Mouse (Mus musculus) T-helper 1 cell (primary cell): ENCODE results near the gene Spem1.

Experiments
- in situ Hi-C: fragments of 300-600 bp; cut with MboI, MseI; formaldehyde crosslinking; loops from one replicate; pipeline ENCODE4 v1.15.1; 2025; ENCODE audit warnings: high pct_unique_total_duplicates

The Spem1 gene

DNA sequence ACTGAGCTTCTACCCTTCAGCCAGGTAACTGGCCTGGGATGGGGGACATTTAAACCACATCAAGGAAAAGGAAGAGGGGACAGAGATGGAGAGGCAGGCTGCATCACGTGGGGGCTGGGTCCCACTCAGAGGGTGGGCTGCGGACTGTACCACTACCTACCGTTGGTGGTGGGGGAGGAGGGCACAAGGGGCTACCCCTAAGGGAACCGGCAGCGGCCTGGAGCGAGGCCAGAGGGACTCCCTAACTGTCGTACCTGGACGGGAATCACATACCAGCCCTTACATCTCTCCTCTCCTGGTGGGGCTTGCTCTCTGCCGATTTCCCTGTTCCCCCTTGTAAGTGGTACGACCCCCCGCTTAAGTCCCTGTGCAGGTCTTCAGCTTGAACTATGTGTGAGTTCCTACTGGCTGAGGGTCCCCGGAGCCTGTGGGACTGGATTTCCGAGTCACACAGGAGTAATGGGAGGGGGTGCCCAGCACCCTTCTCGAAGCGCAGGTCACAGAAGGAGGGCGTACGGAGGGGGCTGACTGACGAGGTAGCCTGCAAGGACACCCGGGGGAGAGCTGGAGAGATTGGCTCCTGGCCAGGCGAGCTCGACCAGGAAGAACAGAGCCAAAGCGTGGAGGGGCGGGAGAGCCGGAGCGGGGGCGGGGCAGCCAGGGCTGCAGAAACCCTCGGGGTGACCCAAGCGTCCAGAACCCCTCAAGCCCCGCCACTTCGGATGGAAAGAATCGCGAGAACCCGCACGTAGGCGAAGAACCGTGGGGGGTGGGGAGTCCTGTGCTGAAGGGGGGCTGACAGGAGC, 21.4 kb downstream of the Spem1 start:
- in situ Hi-C loops, result no loop called here

- in situ Hi-C loops, result no loop called here
Measured at GRCm38 (mm10) chr11:69800138-69800391, 21.9 kb downstream of the Spem1 start.

DNA sequence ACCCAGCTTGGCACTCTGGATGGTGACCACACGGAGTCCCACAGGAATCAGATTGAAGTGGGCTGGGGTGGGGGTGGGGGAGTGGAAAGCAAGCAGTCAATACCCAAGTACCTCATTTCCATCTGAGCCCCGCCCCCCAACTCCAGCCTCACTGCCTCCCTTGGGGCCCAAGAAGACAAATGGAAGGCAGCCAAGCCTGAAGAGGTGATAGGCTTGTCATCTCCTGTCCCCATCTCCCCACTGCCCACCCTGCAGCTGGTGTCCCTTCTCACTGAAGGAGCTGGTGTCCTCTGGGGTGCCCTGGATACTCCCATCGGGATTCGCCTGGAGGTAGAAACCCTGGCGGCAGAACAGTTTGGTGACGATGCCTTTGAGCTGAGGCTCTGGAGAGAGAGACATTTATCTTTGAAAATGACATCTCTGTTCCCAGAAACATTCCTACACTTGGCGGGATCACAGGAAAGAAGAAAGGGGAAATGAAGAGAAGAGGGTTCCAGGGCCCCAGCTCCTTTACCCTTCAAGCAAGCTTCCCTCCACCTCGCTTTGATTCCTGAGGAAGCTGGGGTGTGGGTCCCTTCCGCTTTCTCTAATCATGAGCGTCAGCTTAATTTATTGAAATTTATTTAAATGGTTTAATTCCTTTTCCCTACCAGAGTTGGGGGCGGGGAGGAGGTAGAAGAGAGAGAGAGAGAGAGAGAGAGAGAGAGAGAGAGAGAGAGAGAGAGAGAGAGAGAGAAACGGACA, 22.4 kb downstream of the Spem1 start:
- in situ Hi-C loops, result no loop called here

- in situ Hi-C loops, result no loop called here
Measured at GRCm38 (mm10) chr11:69797924-69798323, 24.1 kb downstream of the Spem1 start.

GRCm38 (mm10) chr11:69795983-69796435, 26.0 kb downstream of the Spem1 start:
- in situ Hi-C loops, result no loop called here

DNA sequence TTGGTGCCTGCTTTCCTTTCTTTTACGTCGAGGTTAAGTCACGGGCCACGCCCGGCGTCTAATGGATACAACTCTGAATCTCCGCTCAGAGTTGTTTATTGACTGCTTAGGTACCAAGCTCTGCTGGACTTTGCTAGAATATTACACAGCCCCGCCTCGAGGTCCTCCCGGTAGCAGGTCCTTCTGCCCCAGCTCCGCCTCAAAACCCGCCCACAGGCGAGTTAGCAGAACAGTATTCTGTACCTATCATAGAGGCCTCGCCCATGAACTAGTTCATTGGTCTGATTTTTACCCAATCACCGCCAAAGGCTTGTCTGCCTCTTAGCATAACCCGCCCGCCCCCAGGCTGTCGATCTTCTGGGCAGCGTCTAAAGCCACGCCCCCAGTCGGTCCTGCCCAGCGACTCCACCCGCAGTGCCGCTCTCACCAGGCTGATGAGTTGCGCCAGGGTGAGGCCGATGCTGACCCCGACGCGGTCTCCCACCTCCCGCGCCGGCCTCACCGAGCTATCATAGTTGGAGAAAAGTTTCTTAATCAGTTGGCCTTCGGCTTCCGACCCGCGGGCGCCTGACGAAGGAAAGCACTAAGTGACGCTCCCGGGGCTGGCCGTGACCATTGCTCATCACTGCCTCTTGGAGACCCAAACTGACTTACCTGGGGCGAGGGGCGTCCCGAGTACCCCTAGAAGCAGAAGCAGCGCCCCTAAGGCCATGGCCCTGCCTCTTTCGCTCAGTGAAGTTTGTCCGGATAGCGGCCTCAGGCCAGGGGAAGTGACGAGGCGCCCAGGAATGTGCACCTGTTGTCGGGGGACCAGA, 26.6 kb downstream of the Spem1 start, which contains the start of gene Chrnb1:
Gene Chrnb1, minus strand, starts transcription at position 776 of the 815 bp plus-strand sequence.
- in situ Hi-C loops, result no loop called here

- in situ Hi-C loops, result no loop called here
Measured at GRCm38 (mm10) chr11:69793429-69793828, 28.6 kb downstream of the Spem1 start.

DNA sequence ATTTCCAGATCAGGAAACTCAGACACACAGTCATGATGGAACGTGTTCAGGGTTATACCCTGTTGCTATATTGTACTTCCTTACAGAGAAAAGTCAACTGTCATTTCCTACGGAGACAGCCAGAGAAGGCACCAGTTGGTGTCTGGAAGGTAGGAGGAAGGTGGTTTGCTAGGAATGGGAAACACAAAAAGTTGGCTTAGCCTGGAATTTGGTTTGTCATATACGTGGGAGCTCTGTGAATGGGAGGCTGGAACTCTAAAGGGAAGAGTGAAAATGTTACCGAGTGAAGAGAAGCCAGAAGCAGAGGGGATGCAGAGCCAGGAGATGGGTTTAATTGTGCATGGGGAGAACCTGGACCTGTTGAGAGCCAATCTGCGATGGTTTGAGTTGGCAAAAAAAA, 30.6 kb downstream of the Spem1 start:
- in situ Hi-C loops, result no loop called here

DNA sequence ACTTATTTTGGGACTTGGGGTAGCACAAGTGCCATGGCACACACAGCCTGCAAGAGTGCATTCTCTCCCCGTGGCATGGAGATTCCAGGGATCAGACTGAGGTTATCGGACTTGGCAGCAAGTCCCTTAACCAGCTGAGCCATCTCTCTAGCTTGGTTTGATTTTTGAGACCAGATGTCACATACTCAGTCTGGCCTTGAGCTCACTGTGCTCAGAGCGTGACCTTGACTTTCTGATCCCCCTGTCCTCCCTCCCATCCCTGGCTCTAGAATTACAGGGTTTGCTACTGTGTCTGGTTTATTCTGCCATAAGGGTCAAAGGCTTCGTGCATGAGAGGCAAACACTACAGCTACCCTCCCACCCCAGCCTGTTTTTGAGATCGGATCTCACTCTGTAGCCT, 32.5 kb downstream of the Spem1 start:
- in situ Hi-C loops, result no loop called here

- in situ Hi-C loops, result no loop called here
Measured at GRCm38 (mm10) chr11:69787306-69787705, 34.7 kb downstream of the Spem1 start.

GRCm38 (mm10) chr11:69784793-69785272, 37.1 kb downstream of the Spem1 start:
- in situ Hi-C loops, result no loop called here

DNA sequence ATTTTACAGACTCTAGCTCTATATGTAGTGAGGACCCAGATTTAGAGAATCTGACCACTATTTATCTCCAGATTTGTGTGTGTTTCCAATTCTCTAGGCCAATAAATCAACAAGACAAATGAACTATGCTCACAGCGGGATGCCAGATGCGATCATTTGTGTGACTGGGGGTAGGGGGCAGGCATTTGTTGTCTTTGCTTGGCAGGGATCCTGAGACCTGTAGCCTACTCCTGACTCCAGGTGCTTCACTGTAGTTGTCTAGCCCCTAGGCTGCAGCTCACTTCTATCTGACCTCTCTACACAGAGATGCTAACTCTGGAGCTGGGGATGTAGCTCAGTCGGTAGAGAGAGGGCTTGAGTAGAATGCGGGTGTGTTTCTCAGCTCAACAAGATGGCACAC, 40.2 kb downstream of the Spem1 start:
- in situ Hi-C loops, result no loop called here

DNA sequence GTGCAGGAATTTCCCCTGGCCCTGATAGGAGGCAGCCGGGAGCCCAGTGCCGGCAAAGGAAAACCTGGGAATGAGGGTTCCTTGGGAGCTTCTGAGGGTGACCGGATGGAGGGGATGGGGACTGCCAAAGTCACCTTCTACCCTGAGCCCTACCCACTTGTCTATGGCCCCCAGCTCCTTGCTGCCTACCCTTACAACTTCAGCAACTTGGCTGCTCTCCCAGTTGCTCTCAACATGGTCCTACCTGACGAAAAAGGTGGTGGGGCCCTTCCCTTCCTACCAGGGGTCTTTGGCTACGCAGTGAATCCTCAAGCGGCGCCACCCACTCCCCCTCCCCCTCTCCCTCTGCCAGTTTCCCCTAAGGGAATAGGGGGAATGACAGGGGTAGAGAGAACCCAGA, 43.0 kb downstream of the Spem1 start:
- in situ Hi-C loops, result no loop called here

DNA sequence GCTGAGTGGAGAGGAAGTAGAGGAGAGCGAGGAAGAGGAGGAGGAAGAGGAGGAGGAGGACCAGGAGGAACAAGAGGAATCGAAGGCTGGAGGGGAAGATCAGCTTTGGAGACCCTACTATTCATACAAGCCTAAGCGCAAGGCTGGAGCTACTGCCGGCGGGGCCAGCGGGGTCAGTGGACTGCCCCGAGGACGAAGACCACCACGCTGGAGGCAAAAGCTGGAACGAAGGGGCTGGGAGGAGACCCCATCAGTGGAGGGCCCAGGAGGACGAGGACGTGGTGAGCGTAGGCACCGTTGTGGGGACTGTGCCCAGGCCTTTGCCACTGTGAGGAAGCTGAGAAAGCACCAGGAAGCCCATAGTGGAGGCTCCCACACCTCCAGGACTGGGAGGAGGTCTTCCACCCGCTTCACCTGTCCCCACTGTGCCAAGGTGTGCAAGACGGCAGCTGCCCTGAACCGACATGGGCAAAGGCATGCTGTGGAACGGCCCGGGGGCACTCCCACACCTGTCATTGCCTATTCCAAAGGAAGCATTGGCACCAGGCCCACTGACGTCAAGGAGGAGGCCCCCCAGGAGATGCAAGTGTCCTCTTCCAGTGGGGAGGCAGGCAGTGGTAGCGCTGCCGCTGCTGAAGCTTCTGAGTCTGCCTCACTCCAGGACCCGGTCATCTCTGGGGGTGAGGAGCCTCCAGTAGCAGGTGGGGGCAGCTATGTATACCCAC, 43.6 kb downstream of the Spem1 start:
- in situ Hi-C loops, result no loop called here

DNA sequence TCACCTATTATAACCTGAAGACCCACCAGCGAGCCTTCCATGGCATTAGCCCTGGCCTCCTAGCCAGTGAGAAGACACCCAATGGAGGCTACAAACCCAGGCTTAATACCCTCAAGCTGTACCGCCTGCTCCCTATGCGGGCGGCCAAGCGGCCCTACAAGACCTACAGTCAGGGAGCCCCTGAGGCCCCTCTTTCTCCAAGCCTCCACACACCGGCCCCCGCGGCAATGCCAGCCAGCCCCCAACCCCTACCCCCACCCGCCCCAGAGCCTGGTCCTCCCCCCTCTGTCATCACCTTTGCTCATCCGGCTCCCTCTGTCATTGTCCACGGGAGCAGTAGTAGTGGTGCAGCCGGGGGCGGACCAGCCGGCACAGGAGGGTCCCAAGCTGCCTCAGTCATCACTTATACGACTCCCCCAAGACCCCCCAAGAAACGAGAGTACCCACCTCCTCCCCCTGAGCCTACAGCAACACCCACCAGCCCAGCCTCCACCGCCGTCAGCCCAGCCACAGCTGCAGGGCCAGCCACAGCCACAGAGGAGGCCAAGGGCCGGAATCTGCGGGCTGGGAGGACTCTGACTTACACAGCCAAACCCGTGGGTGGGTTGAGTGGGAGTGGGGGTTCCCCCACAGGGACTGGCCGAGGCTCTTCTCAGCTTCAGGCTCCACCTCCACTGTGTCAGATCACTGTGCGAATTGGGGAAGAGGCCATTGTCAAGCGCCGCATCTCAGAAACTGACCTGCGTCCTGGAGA, 44.3 kb downstream of the Spem1 start:
- in situ Hi-C loops, result no loop called here

DNA sequence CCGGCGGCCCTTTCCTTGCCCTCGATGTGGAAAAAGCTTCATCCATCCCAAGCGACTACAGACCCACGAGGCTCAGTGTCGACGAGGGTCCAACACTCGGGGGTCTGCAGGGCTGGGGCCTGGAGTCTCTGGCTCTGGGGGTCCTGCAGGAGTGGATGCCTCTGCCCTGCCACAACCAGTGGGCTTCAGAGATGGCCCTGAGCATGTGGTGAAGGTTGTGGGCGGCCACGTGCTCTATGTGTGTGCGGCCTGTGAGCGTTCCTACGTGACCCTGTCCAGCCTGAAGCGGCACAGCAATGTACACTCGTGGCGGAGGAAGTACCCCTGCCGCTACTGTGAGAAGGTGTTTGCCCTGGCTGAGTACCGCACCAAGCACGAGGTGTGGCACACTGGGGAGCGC, 45.5 kb downstream of the Spem1 start:
- in situ Hi-C loops, result no loop called here

DNA sequence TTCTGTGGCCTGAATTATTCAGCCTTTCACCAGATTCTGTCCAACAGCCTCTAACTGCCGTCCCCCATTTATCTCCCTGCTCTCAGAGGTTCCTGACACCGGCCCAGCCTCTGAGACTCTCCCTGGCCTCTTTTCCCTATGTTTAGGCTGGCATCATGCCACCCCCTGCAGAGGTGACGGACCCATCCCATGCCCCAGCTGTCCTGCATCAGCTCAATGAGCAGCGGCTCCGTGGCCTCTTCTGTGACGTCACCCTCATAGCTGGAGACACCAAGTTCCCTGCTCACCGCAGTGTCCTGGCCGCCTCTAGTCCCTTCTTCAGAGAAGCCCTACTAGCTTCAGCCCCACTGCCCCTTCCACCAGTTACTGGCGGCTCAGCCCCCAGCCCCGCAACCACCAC, 46.3 kb downstream of the Spem1 start:
- in situ Hi-C loops, result no loop called here

DNA sequence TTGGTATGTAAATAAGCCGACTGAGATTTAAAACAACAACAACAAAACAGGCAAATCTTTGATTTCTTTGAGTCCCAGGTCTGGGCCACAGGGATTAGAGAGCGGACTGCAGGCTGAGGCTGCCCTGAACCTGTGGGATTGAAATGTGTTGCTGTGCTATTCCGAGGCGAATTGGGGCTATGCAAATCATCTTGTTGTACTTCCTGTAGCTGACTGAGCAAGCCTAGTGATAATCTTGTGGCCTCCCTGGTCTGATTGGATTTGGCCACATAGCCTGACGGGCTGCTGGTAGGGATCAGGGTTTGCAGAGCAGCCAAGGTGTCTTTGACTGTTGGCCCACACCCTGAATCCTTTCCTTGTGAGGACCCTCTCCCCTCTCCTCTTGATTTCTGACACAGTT, 47.0 kb downstream of the Spem1 start:
- in situ Hi-C loops, result no loop called here
